Mouse (Mus musculus) thymus, adult 2 months (tissue): Measurements from ENCODE around the gene Ecm2. TPM values are rescaled to one million over a fixed set of nuclear protein-coding genes. Genes with fewer than 3 reads are reported as not detected.

Experiments
- DNase-seq: peaks from one replicate; pipeline ENCODE4 v3.0.0; 2021
- H3K27ac ChIP-seq: fragments of 200-500 bp; 2 replicates; pipeline ENCODE4 v1.5.1; 2012; ENCODE audit warnings: low read length, control low read depth; ENCODE audit not compliant: control insufficient read depth, insufficient read depth
- H3K27me3 ChIP-seq: fragments of 200-500 bp; 2 replicates; pipeline ENCODE4 v1.6.1; 2012; ENCODE audit warnings: mild to moderate bottlenecking, low read length, moderate library complexity, mixed read lengths; ENCODE audit not compliant: control insufficient read depth, insufficient read depth
- H3K36me3 ChIP-seq: fragments of 200-500 bp; 2 replicates; pipeline ENCODE4 v1.6.1; 2012; ENCODE audit warnings: mild to moderate bottlenecking, low read length, moderate library complexity; ENCODE audit not compliant: control insufficient read depth, insufficient read depth
- H3K4me1 ChIP-seq: fragments of 200-500 bp; replicated peaks from 2 replicates; pipeline ENCODE4 v1.6.1; 2012; ENCODE audit warnings: low read length; ENCODE audit not compliant: control insufficient read depth, insufficient read depth
- H3K4me3 ChIP-seq: fragments of 200-500 bp; 2 replicates; pipeline ENCODE4 v1.5.1; 2012; ENCODE audit warnings: mild to moderate bottlenecking, low read length, control low read depth, moderate library complexity; ENCODE audit not compliant: control insufficient read depth, insufficient read depth
- CTCF ChIP-seq: fragments of 200-500 bp; IDR thresholded peaks from 2 replicates; pipeline ENCODE4 v1.5.1; 2012; ENCODE audit warnings: mild to moderate bottlenecking, control low read depth, low read length, moderate library complexity, borderline replicate concordance; ENCODE audit not compliant: control insufficient read depth, poor library complexity, insufficient read depth; ENCODE audit errors: extremely low read depth
- POLR2A ChIP-seq: fragments of 200-500 bp; IDR thresholded peaks from 2 replicates; pipeline ENCODE4 v1.6.1; 2012; ENCODE audit warnings: mild to moderate bottlenecking, low read length, control low read depth, moderate library complexity; ENCODE audit not compliant: control insufficient read depth, poor library complexity, insufficient read depth; ENCODE audit errors: extremely low read depth
- WGBS: fragments of 180-500 bp; shearing (Covaris S2); methylation state at CpG from one replicate; pipeline ENCODE4 v1.1.7; 2018; 5-methylcytosine and 5-hydroxymethylcytosine counted together
- polyA plus RNA-seq: library from polyadenylated mRNA; depleted of rRNA; stranded (reverse); fragments of >200 nt; gene quantifications from 2 replicates; pipeline ENCODE4 v1.2.3, GENCODE M21; 2012; rRNA removed

The Ecm2 gene
- 0.66 and 0.84 TPM in 2 replicates for polyA plus RNA-seq

DNA sequence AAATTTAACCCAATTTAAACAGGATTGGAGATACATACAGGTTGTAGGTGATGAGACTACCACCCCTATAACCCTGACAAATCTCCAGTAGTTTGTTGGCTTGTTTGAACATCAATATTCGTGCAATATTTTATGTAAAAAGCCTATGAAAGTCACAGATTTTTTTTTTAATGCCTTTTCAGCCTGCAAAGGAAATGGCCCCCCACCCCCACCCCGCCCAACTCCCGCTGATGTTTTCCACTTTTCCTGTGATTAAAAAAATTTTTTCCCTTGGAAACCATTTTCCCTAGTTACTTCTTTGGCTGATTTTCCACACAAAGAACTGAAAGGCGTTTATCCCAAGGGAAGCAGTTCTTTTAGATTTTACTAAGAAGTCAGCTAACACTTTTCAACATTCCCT, at the start of gene Ecm2:
TSS of gene Ecm2 (plus strand) at position 301 of the 400 bp plus-strand sequence.
- H3K4me3 ChIP-seq = no peak within 1 kb of the TSS

DNA sequence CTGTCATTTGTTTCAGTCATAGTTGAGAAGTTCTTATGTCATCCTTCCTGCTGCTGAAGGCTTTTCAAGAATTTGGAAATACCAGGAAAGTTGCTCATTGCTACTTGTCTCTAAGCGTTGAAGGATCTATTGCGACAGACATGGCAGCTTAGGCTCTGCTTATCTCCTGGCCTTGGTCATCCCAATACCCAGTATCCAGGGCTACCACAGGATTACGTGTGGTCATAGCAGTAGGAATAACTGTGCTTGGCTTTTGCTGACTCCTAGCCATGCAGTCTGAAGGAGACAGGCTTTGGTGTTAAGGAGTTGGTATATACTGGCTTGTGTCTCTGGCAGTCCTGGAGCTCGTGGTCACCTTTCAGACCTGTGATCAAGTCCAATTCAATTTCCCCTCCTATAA, 44.3 kb upstream of the Ecm2 start:
- H3K4me3 ChIP-seq = no peak overlapping the region
- WGBS = 99% methylated on average over 4 of the region's 4 CpGs
- TF ChIP-seq CTCF = no peak
- H3K27me3 ChIP-seq = no peaks in the 10 kb centered on the region
- peaks cover 17% of the 10 kb centered on the region for H3K36me3 ChIP-seq
- DNase-seq = no peak
- H3K27ac ChIP-seq = no peak overlapping the region
- H3K4me1 ChIP-seq = no peaks in the 10 kb centered on the region

More for the DNA sequence above, at the start of gene Ecm2:
- TF ChIP-seq POLR2A (no peak), CTCF (no peak)
- no peaks in the 10 kb centered on the region for H3K36me3 ChIP-seq
- WGBS = 56% methylated on average over 4 of the region's 4 CpGs
- DNase-seq = no peak
- H3K27me3 ChIP-seq = no peaks in the 10 kb centered on the region
- no peaks in the 10 kb centered on the region for H3K4me1 ChIP-seq
- H3K27ac ChIP-seq = no peak within 1 kb of the TSS

DNA sequence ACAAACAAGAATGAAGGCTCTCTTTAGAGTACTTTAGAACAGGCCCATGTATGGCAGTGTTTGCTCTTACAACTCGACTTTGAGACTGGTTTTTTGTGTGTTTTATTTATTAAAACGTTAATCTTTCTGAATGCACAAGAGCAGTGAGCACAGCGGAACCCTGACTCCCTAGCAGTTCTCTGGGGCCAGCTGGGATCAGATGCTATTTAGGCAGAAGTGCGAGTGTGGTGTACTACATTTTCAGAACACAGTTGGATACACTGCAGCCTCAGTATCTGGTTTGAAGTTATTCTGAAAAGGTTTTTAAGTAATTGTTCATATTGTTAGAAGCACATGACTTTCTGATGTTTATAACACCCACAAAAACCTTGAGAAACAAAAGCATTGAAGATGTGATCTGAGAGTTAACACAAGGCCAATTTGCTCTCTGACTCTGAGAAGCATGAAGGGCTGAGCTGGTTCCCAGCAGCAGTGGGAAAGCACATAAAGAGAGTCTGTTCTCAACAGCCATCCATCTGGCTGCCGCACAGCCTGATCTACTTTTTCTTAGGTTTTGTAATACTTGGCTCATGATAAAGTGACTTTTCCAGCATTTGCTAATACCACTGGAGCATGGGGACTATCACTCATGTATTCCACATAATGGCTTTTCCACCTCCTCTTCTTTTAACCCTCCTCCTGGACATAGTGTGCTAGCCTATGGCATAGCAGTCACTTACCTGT, 43.8 kb upstream of the Ecm2 start:
- DNase-seq = no peak
- Histone ChIP-seq H3K4me1 (no peaks in the 10 kb centered on the region), H3K27me3 (no peaks in the 10 kb centered on the region), H3K36me3 (peaks cover 17% of the 10 kb centered on the region), H3K27ac (no peak overlapping the region), H3K4me3 (no peak overlapping the region)
- WGBS = 92% methylated on average over 5 of the region's 5 CpGs
- TF ChIP-seq POLR2A (no peak), CTCF (no peak)

GRCm38 (mm10) chr13:49461458-49462132, 43.0 kb upstream of the Ecm2 start:
- no peak for TF ChIP-seq POLR2A
- peaks cover 17% of the 10 kb centered on the region for H3K36me3 ChIP-seq
- H3K27ac ChIP-seq = no peak overlapping the region
- WGBS = 97% methylated on average over 15 of the region's 15 CpGs
- no peaks in the 10 kb centered on the region for H3K27me3 ChIP-seq
- no peak for DNase-seq
- no peaks in the 10 kb centered on the region for H3K4me1 ChIP-seq
- no peak overlapping the region for H3K4me3 ChIP-seq

DNA sequence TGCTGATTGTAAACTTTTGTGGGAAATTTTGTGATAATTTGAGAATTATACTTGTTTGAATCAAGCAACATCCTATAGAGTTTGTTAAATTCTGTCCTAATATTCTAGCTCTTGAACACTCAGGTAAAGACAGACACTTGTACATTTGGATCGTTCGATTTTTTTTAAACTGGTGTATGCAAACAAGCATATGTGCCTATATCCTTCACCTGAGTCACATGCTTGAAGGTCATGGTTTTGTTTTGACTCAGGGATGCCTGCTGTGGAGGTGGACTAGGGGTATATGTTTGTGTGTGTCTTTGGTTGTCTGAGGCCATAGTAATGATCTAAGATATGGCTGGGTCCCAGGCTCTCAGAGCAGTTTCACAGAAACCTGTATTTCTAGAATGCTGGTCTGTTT, 41.7 kb upstream of the Ecm2 start:
- H3K27me3 ChIP-seq = no peaks in the 10 kb centered on the region
- peaks cover 17% of the 10 kb centered on the region for H3K36me3 ChIP-seq
- no peak overlapping the region for H3K27ac ChIP-seq
- 96% methylated on average over 2 of the region's 2 CpGs for WGBS
- DNase-seq = no peak
- TF ChIP-seq POLR2A (no peak), CTCF (no peak)
- no peak overlapping the region for H3K4me3 ChIP-seq
- H3K4me1 ChIP-seq = no peaks in the 10 kb centered on the region

DNA sequence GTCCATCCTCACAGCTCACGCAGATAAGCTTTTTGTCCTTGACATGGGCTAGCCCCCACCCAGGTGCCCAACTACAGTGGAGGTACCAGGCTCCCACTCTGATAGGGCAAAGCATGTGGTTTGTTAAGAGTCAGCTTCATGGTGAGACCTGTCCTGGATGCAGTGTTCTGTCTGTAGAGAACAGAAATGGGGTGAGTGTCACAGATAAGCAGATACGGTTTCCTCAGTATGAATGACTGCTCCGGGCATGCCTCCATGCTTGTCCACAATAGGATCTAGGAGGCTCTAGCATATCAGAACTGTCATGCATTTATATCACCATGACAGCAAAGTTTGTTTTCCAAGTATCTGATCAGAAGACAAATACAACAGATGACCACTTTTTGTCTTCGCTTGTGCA, 38.7 kb upstream of the Ecm2 start:
- Histone ChIP-seq H3K4me1 (no peaks in the 10 kb centered on the region), H3K27ac (no peak overlapping the region), H3K36me3 (peaks cover 17% of the 10 kb centered on the region), H3K4me3 (no peak overlapping the region), H3K27me3 (no peaks in the 10 kb centered on the region)
- TF ChIP-seq CTCF (no peak), POLR2A (no peak)
- DNase-seq = no peak
- 98% methylated on average over 4 of the region's 4 CpGs for WGBS

GRCm38 (mm10) chr13:49466393-49467075, 38.1 kb upstream of the Ecm2 start:
- Histone ChIP-seq H3K36me3 (peaks cover 13% of the 10 kb centered on the region), H3K4me3 (no peak overlapping the region), H3K27me3 (no peaks in the 10 kb centered on the region), H3K27ac (no peak overlapping the region), H3K4me1 (no peaks in the 10 kb centered on the region)
- WGBS = 95% methylated on average over 11 of the region's 11 CpGs
- no peak for TF ChIP-seq CTCF
- TF ChIP-seq POLR2A = no peak
- no peak for DNase-seq
